Mouse (Mus musculus) bone marrow macrophage, adult 2 months (primary cell): ENCODE data around the gene Sbno2.

Experiments used
- CTCF ChIP-seq: IDR thresholded peaks from 2 replicates; pipeline ENCODE4 v1.5.1; 2012; ENCODE audit warnings: low read depth, mild to moderate bottlenecking, low read length, moderate library complexity
- POLR2A ChIP-seq: IDR thresholded peaks from 2 replicates; pipeline ENCODE4 v1.6.1; 2012; ENCODE audit warnings: mild to moderate bottlenecking, low read depth, low read length, borderline replicate concordance

GRCm38 (mm10) chr10:80081075-80081474 is 24.3 kb downstream of the Sbno2 start:
- TF ChIP-seq CTCF (no peak), POLR2A (no peak)
